ENCODE assay signal across 15 mouse cellular contexts in genomic region chr8:94268359-94268890, GRCm38 (mm10). TPM values are rescaled to one million over a fixed set of nuclear protein-coding genes. Genes with fewer than 3 reads are reported as not detected.
A peak's percentile ranks its signal among the peaks of the same experiment; 100 is the strongest.
DNase-seq lines count a peak whose midpoint lies in the region; ATAC-seq and TF ChIP-seq lines count a peak whose summit lies in the region.
"Had no signal": no experiment of that assay in that cellular context is flagged by ENCODE, and none has a peak within 500 bp of the region (broad histone marks: within the 10 kb centered on the region; RNA-seq: fewer than 3 reads in every experiment).

No protein-coding gene starts in this region.

- intact Hi-C loops in heart, postnatal 25 days (cut with DNase I): no loop called here

- no peak for DNase-seq in heart, postnatal 25 days (ENCODE audit: low spot score)
- DNase-seq in 416B (ENCODE audit: low read depth): peak; percentile 20
- no peak for DNase-seq in limb, embryonic 14.5 days (ENCODE audit: low spot score)
- DNase-seq in lung, postnatal 10 days: no peak
- DNase-seq in cerebellum, postnatal 14 days: no peak
- DNase-seq in right cerebral cortex, postnatal 14 days: no peak
- DNase-seq: adrenal gland, postnatal 10 days; gastrocnemius, postnatal 36 days; kidney, postnatal 36 days; liver, postnatal 0 days; right cerebral cortex, postnatal 25 days had no signal

- no peaks in the 10 kb centered on the region for H3K9me3 ChIP-seq in heart, embryonic 14.5 days (ENCODE audit: control insufficient read depth, low read length)
- no peaks in the 10 kb centered on the region for H3K9me3 ChIP-seq in limb, embryonic 14.5 days (ENCODE audit: control insufficient read depth, low read length)

- TF ChIP-seq POLR2A in embryonic fibroblast, embryonic 13.5 days (IDR thresholded peaks at IDR 0.05; ENCODE audit: low read depth, low read length): no peak
- TF ChIP-seq POLR2A in limb, embryonic 14.5 days (IDR thresholded peaks at IDR 0.05; ENCODE audit: borderline replicate concordance, extremely low read depth, insufficient read depth, insufficient read length): no peak

- H3K36me3 ChIP-seq in heart, embryonic 14.5 days (ENCODE audit: control insufficient read depth, insufficient read depth, low read length): no peaks in the 10 kb centered on the region
- no peaks in the 10 kb centered on the region for H3K36me3 ChIP-seq in limb, embryonic 14.5 days (ENCODE audit: control insufficient read depth, insufficient read depth, low read length)

- H3K4me2 ChIP-seq in heart, embryonic 14.5 days (ENCODE audit: low read length): peak overlapping the region; percentile 29; the same call in 1 of the 2 replicates
- H3K4me2 ChIP-seq in limb, embryonic 14.5 days (replicated peaks; ENCODE audit: low read depth, low read length, severe bottlenecking): 0 out of 2 replicates have a peak overlapping the region, but pooled peaks have one; percentile 22

- 61% methylated on average over 3 of the region's 3 CpGs for WGBS in heart, embryonic 14.5 days
- WGBS in limb, embryonic 14.5 days: 81% methylated on average over 3 of the region's 3 CpGs

- no peak overlapping the region for H3K4me3 ChIP-seq in heart, embryonic 14.5 days (ENCODE audit: control insufficient read depth in 1 of 2, insufficient read depth in 1 of 2, low read depth in 1 of 2, low read length in 2 of 2)
- no peak overlapping the region for H3K4me3 ChIP-seq in embryonic fibroblast, embryonic 13.5 days (ENCODE audit: insufficient read depth, low read length)
- H3K4me3 ChIP-seq in limb, embryonic 14.5 days (replicated peaks; ENCODE audit: low read length): no peak overlapping the region

- ATAC-seq in heart, embryonic 14.5 days (ENCODE audit: insufficient number of reproducible peaks, insufficient read depth, low FRiP score, low read depth): no peak
- no peak for ATAC-seq in limb, embryonic 14.5 days (ENCODE audit: low FRiP score, low read depth)
- ATAC-seq: inflammation-experienced regulatory T-cells, adult 6 months; liver, postnatal 0 days; Patski had no signal

- TF ChIP-seq CTCF in embryonic fibroblast, embryonic 13.5 days (IDR thresholded peaks at IDR 0.05; ENCODE audit: borderline replicate concordance, insufficient read depth, low read length): no peak

- no peak overlapping the region for H3K27ac ChIP-seq in heart, embryonic 14.5 days (replicated peaks in 1 of 2; ENCODE audit: control insufficient read depth in 1 of 2, insufficient read depth in 1 of 2, low read depth in 2 of 2, low read length in 2 of 2)
- peak overlapping the region; percentile 53 for H3K27ac ChIP-seq in embryonic fibroblast, embryonic 13.5 days (ENCODE audit: insufficient read depth, low read length)
- no peak overlapping the region for H3K27ac ChIP-seq in limb, embryonic 14.5 days (replicated peaks; ENCODE audit: low read depth, low read length)

- H3K9ac ChIP-seq in heart, embryonic 14.5 days (ENCODE audit: low read length): no peak overlapping the region
- H3K9ac ChIP-seq in limb, embryonic 14.5 days (ENCODE audit: low read depth, low read length, severe bottlenecking): no peak overlapping the region
- H3K9ac ChIP-seq: liver, postnatal 0 days had no signal

- H3K27me3 ChIP-seq in heart, embryonic 14.5 days (ENCODE audit: control insufficient read depth, insufficient read depth, low read length): no peaks in the 10 kb centered on the region
- no peaks in the 10 kb centered on the region for H3K27me3 ChIP-seq in limb, embryonic 14.5 days (ENCODE audit: control insufficient read depth, insufficient read depth, low read length)
- H3K27me3 ChIP-seq: Patski had no signal

- H3K4me1 ChIP-seq in heart, embryonic 14.5 days (ENCODE audit: control insufficient read depth in 2 of 2, insufficient read depth in 2 of 2, low read length in 2 of 2): peaks cover 9 to 53% of the 10 kb centered on the region in 2 experiments
- peaks cover 19% of the 10 kb centered on the region for H3K4me1 ChIP-seq in embryonic fibroblast, embryonic 13.5 days (ENCODE audit: control insufficient read depth, insufficient read depth, low read length)
- peaks cover 18% of the 10 kb centered on the region for H3K4me1 ChIP-seq in limb, embryonic 14.5 days (ENCODE audit: control insufficient read depth, insufficient read depth, low read length)

RNA-seq across cellular contexts. Expression of gene Nup93, which starts 54.1 kb away (rescaled TPM):
- 56.9 and 59.4 TPM in 2 replicates for polyA plus RNA-seq in heart, embryonic 14.5 days (2014; fragmentation: Nextera tagmentation; extraction: Ambion mirVana)
- 10 to 100 TPM; 15.3 to 15.5 TPM for total RNA-seq in heart, postnatal 25 days (2021)
- polyA plus RNA-seq in embryonic fibroblast, embryonic 13.5 days (2011; ENCODE audit: insufficient read length, low read depth, missing spikeins): 58.2 and 65.0 TPM in 2 replicates
- 60.5 and 64.0 TPM in 2 replicates for polyA plus RNA-seq in limb, embryonic 14.5 days (2012; rRNA removed)
- 72.3 and 79.9 TPM in 2 replicates for polyA plus RNA-seq in limb, embryonic 14.5 days (2014; fragmentation: Nextera tagmentation; extraction: Ambion mirVana)
